In the genomic region with DNA sequence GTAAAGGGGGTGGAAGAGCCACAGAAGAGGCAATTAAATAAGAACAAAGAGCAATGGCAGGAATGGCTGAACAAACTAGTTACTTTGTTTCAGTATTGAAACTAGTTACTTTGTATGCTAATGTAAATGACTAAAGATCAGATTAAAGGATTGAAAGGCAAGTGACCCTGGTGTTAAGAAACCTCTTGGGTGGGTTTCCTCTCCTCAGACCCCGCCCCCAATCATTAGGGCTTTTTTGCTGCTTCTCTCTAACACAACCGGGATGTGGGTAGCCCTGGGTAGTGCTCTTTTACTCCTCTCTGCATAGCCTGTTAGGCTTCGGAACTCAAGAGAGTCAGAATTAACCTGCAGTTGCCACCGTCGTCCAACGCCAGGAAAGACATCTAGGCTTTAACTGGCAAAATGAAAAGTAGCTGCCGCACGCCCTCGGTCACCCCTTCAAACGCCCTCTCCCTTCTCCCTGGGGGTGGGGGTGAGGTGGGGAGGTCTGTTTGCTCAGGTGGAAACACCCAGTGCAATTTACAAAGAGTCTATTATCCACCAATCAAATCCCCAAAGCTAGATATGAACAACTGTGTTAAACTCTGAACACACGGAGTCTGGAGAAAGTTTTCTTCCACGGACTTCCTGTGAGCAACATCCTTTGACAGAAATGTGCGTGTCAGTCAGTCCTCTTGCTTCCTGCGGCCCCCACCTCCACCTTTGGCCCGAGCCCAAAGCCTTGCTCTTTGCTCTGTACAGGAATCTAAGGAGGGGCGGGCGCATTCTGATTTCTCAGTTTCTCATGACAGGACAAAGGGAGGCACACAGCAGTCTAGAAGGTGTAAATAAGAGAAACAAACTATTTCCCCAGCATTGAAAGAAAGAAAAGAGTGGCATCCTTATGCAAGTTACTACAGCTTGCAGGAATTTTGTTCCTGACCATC, we compare ENCODE assay signal across 8 mouse cellular contexts. TPM values are rescaled to one million over a fixed set of nuclear protein-coding genes. Genes with fewer than 3 reads are reported as not detected.
DNase-seq lines count a peak whose midpoint lies in the region; ATAC-seq and TF ChIP-seq lines count a peak whose summit lies in the region.

No protein-coding gene starts in this region.

- no peaks in the 10 kb centered on the region for H3K9me3 ChIP-seq in embryonic facial prominence, embryonic 10.5 days
- no peaks in the 10 kb centered on the region for H3K9me3 ChIP-seq in heart, embryonic 11.5 days (replicated peaks; ENCODE audit: control insufficient read depth, low read length)

- peak overlapping the region; percentile 35 for H3ac ChIP-seq in C2C12 (ENCODE audit: control insufficient read depth, insufficient read length, low read depth)

- DNase-seq in T-cell, adult 2 months (ENCODE audit: low spot score), result peak; percentile 80
- peak; percentile 43 for DNase-seq in embryonic facial prominence, embryonic 10.5 days (ENCODE audit: low spot score)
- DNase-seq in kidney, adult 9 months, result peak; percentile 89
- peak; percentile 85 for DNase-seq in lung, postnatal 10 days
- DNase-seq in ovary, postnatal 36 days (ENCODE audit: low spot score), result peak; percentile 53
- DNase-seq in frontal cortex, postnatal 25 days (ENCODE audit: low spot score in 2 of 2), result no peak

- no peaks in the 10 kb centered on the region for H3K27me3 ChIP-seq in C2C12 (ENCODE audit: control insufficient read depth, insufficient read depth, insufficient read length)
- no peaks in the 10 kb centered on the region for H3K27me3 ChIP-seq in embryonic facial prominence, embryonic 10.5 days (replicated peaks; ENCODE audit: low read depth, poor library complexity, severe bottlenecking)
- H3K27me3 ChIP-seq in heart, embryonic 11.5 days (ENCODE audit: control insufficient read depth, insufficient read depth, low read length), result no peaks in the 10 kb centered on the region

- peak overlapping the region; percentile 87 for H3K4me2 ChIP-seq in heart, embryonic 11.5 days

- peak overlapping the region; percentile 56 for H3K9ac ChIP-seq in heart, embryonic 11.5 days (ENCODE audit: low read depth, low read length)

- H3K27ac ChIP-seq in embryonic facial prominence, embryonic 10.5 days (replicated peaks), result peak overlapping the region; percentile 69
- H3K27ac ChIP-seq in heart, embryonic 11.5 days (ENCODE audit: low read depth, low read length), result 0 out of 2 replicates have a peak overlapping the region, but pooled peaks have one; percentile 16

- H3K79me2 ChIP-seq in C2C12 (ENCODE audit: control insufficient read depth, insufficient read depth), result no peaks in the 10 kb centered on the region

- ATAC-seq in heart, embryonic 11.5 days (replicated peaks; ENCODE audit: insufficient number of reproducible peaks, low FRiP score, low TSS enrichment), result peak; percentile 59; the same call in 1 of the 2 replicates

- 2% methylated on average over 17 of the region's 17 CpGs for WGBS in embryonic facial prominence, embryonic 10.5 days
- 4% methylated on average over 17 of the region's 17 CpGs for WGBS in heart, embryonic 11.5 days (ENCODE audit: insufficient replicate concordance)

- H3K4me3 ChIP-seq in C2C12 (ENCODE audit: insufficient read depth, poor library complexity, severe bottlenecking), result peak overlapping the region; percentile 44
- peak overlapping the region; percentile 67 for H3K4me3 ChIP-seq in embryonic facial prominence, embryonic 10.5 days
- peak overlapping the region; percentile 62 for H3K4me3 ChIP-seq in heart, embryonic 11.5 days (ENCODE audit: low read depth, low read length)

- peaks cover 20% of the 10 kb centered on the region for H3K4me1 ChIP-seq in embryonic facial prominence, embryonic 10.5 days
- no peaks in the 10 kb centered on the region for H3K4me1 ChIP-seq in heart, embryonic 11.5 days (ENCODE audit: control insufficient read depth, insufficient read depth, low read length)

- TF ChIP-seq CTCF in C2C12 (IDR thresholded peaks at IDR 0.05; ENCODE audit: control insufficient read depth, insufficient read depth, insufficient read length), result no peak

- H3K36me3 ChIP-seq in C2C12 (ENCODE audit: control insufficient read depth, insufficient read depth), result no peaks in the 10 kb centered on the region
- H3K36me3 ChIP-seq in embryonic facial prominence, embryonic 10.5 days (replicated peaks), result no peaks in the 10 kb centered on the region
- no peaks in the 10 kb centered on the region for H3K36me3 ChIP-seq in heart, embryonic 11.5 days (ENCODE audit: control insufficient read depth, insufficient read depth, low read length)

- H3K79me3 ChIP-seq in C2C12 (ENCODE audit: low read depth), result no peaks in the 10 kb centered on the region

TF ChIP-seq in C2C12, 6 proteins besides CTCF, POLR2A, EP300 and RAD21:
- TF ChIP-seq MAX (IDR thresholded peaks at IDR 0.05) (no peak), USF1 (IDR thresholded peaks at IDR 0.05; ENCODE audit: low read depth) (no peak), CEBPB (IDR thresholded peaks at IDR 0.05; ENCODE audit: low read depth) (no peak), FOSL1 (IDR thresholded peaks at IDR 0.05; ENCODE audit: insufficient read depth, low read length, poor library complexity, severe bottlenecking) (no peak)
TF ChIP-seq in C2C12: peak in this region for 0.

RNA-seq across cellular contexts. Expression of a gene that starts 0.9 kb away (rescaled TPM):
- polyA plus RNA-seq in C2C12 (2012; fragmentation: generic; extraction: Trizol), result 1.4 TPM
- polyA plus RNA-seq in embryonic facial prominence, embryonic 10.5 days (2016; fragmentation: Nextera tagmentation; extraction: Ambion mirVana), result 4.7 and 6.2 TPM in 2 replicates
- polyA plus RNA-seq in heart, embryonic 11.5 days (2014; fragmentation: Nextera tagmentation; extraction: Ambion mirVana), result 5.3 and 5.8 TPM in 2 replicates

RNA-seq across cellular contexts. Expression of a gene that starts 30.6 kb away (rescaled TPM):
- polyA plus RNA-seq in C2C12 (2012; fragmentation: generic; extraction: Trizol), result 5.2 TPM
- polyA plus RNA-seq in embryonic facial prominence, embryonic 10.5 days (2016; fragmentation: Nextera tagmentation; extraction: Ambion mirVana), result 21.3 and 22.2 TPM in 2 replicates
- 29.0 and 32.0 TPM in 2 replicates for polyA plus RNA-seq in heart, embryonic 11.5 days (2014; fragmentation: Nextera tagmentation; extraction: Ambion mirVana)

RNA-seq across cellular contexts. Expression of a gene that starts 30.9 kb away (rescaled TPM):
- 13.2 TPM for polyA plus RNA-seq in C2C12 (2012; fragmentation: generic; extraction: Trizol)
- polyA plus RNA-seq in embryonic facial prominence, embryonic 10.5 days (2016; fragmentation: Nextera tagmentation; extraction: Ambion mirVana), result 50.4 and 52.9 TPM in 2 replicates
- polyA plus RNA-seq in heart, embryonic 11.5 days (2014; fragmentation: Nextera tagmentation; extraction: Ambion mirVana), result 34.5 and 35.5 TPM in 2 replicates

RNA-seq across cellular contexts. Expression of a gene that starts 40.5 kb away (rescaled TPM):
- polyA plus RNA-seq in C2C12 (2012; fragmentation: generic; extraction: Trizol), result 273 TPM
- 310 and 312 TPM in 2 replicates for polyA plus RNA-seq in embryonic facial prominence, embryonic 10.5 days (2016; fragmentation: Nextera tagmentation; extraction: Ambion mirVana)
- 476 and 490 TPM in 2 replicates for polyA plus RNA-seq in heart, embryonic 11.5 days (2014; fragmentation: Nextera tagmentation; extraction: Ambion mirVana)

Comparison
In these comparisons a context has a peak if more than half of its experiments do, and no peak if none do; other contexts are left out.
1. DNase-seq: peak in T-cell, adult 2 months (single experiment), embryonic facial prominence, embryonic 10.5 days (single experiment), kidney, adult 9 months (single experiment), lung, postnatal 10 days (single experiment) and ovary, postnatal 36 days (single experiment); none in frontal cortex, postnatal 25 days (0 of 2).
2. Peak in every context shown above with its lines, with median percentiles within 50 percentile points of each other: H3K4me3 ChIP-seq.